Mouse (Mus musculus): ENCODE measurements around the gene Rad51b. TPM values are rescaled to one million over a fixed set of nuclear protein-coding genes. Genes with fewer than 3 reads are reported as not detected.
A peak's percentile ranks its signal among the peaks of the same experiment; 100 is the strongest.

The Rad51b gene
- total and polyA plus RNA-seq, 3 experiments: 1.6 to 45.5 (median 22.0) TPM

- TF ChIP-seq POLR2AphosphoS5 (IDR thresholded peaks at IDR 0.05; ENCODE audit: insufficient replicate concordance, low read depth, low read length) (no peak), GATA1 (IDR thresholded peaks at IDR 0.05; ENCODE audit: borderline replicate concordance, low read length) (no peak), TAL1 (conservative IDR thresholded peaks at IDR 0.05; ENCODE audit: low read depth, low read length) (no peak), CTCF (IDR thresholded peaks at IDR 0.05; ENCODE audit: low read depth, low read length) (no peak), GATA2 (IDR thresholded peaks at IDR 0.05; ENCODE audit: borderline replicate concordance, low read depth, low read length) (no peak)
- H3K4me3 ChIP-seq (ENCODE audit: low read depth, low read length): no peak overlapping the region
- H3K9me3 ChIP-seq (replicated peaks): no peaks in the 10 kb centered on the region
- DNase-seq (ENCODE audit: low spot score): no peak
- ATAC-seq (ENCODE audit: extremely low read depth, insufficient number of reproducible peaks, low FRiP score, poor library complexity, severe bottlenecking): peak; percentile 25; the same call in 1 of the 2 replicates
- H3K4me1 ChIP-seq (ENCODE audit: insufficient read depth, low read depth, low read length): peaks cover 69% of the 10 kb centered on the region
- H3K36me3 ChIP-seq (replicated peaks): no peaks in the 10 kb centered on the region
- H3K27me3 ChIP-seq (ENCODE audit: insufficient read depth, low read length): no peaks in the 10 kb centered on the region
Measured at GRCm38 (mm10) chr12:79832611-79833010, 535.5 kb downstream of the Rad51b start.

GRCm38 (mm10) chr12:79835521-79835920, 538.4 kb downstream of the Rad51b start:
- Histone ChIP-seq H3K36me3 (replicated peaks) (no peaks in the 10 kb centered on the region), H3K4me3 (ENCODE audit: low read depth, low read length) (no peak overlapping the region), H3K9me3 (replicated peaks) (no peaks in the 10 kb centered on the region), H3K27me3 (ENCODE audit: insufficient read depth, low read length) (no peaks in the 10 kb centered on the region), H3K4me1 (ENCODE audit: insufficient read depth, low read depth, low read length) (peaks cover 74% of the 10 kb centered on the region)
- DNase-seq (ENCODE audit: low spot score) (no peak), ATAC-seq (ENCODE audit: extremely low read depth, insufficient number of reproducible peaks, low FRiP score, poor library complexity, severe bottlenecking) (no peak)
- TF ChIP-seq POLR2AphosphoS5 (IDR thresholded peaks at IDR 0.05; ENCODE audit: insufficient replicate concordance, low read depth, low read length): no peak
- TF ChIP-seq GATA2 (IDR thresholded peaks at IDR 0.05; ENCODE audit: borderline replicate concordance, low read depth, low read length): no peak
- TF ChIP-seq GATA1 (IDR thresholded peaks at IDR 0.05; ENCODE audit: borderline replicate concordance, low read length): no peak
- TF ChIP-seq TAL1 (conservative IDR thresholded peaks at IDR 0.05; ENCODE audit: low read depth, low read length): no peak

- Histone ChIP-seq H3K4me1 (ENCODE audit: insufficient read depth, low read depth, low read length) (peaks cover 78% of the 10 kb centered on the region), H3K27me3 (ENCODE audit: insufficient read depth, low read length) (no peaks in the 10 kb centered on the region), H3K4me3 (ENCODE audit: low read depth, low read length) (peak overlapping the region; percentile 47; the same call in 1 of the 2 replicates), H3K36me3 (replicated peaks) (no peaks in the 10 kb centered on the region), H3K9me3 (replicated peaks) (no peaks in the 10 kb centered on the region)
- ATAC-seq (ENCODE audit: extremely low read depth, insufficient number of reproducible peaks, low FRiP score, poor library complexity, severe bottlenecking): peak; percentile 62
- TF ChIP-seq POLR2AphosphoS5 (IDR thresholded peaks at IDR 0.05; ENCODE audit: insufficient replicate concordance, low read depth, low read length): no peak
- TF ChIP-seq GATA2 (IDR thresholded peaks at IDR 0.05; ENCODE audit: borderline replicate concordance, low read depth, low read length): no peak
- no peak for TF ChIP-seq CTCF (IDR thresholded peaks at IDR 0.05; ENCODE audit: low read depth, low read length)
- TF ChIP-seq GATA1 (IDR thresholded peaks at IDR 0.05; ENCODE audit: borderline replicate concordance, low read length): no peak
- TF ChIP-seq TAL1 (conservative IDR thresholded peaks at IDR 0.05; ENCODE audit: low read depth, low read length): no peak
- DNase-seq (ENCODE audit: low spot score): peak; percentile 66
Measured at GRCm38 (mm10) chr12:79838181-79838961, 541.3 kb downstream of the Rad51b start.

- Histone ChIP-seq H3K36me3 (replicated peaks) (no peaks in the 10 kb centered on the region), H3K4me3 (ENCODE audit: low read depth, low read length) (no peak overlapping the region; the same call in 1 of the 2 replicates), H3K4me1 (ENCODE audit: insufficient read depth, low read depth, low read length) (peaks cover 80% of the 10 kb centered on the region), H3K27me3 (ENCODE audit: insufficient read depth, low read length) (no peaks in the 10 kb centered on the region), H3K9me3 (replicated peaks) (no peaks in the 10 kb centered on the region)
- ATAC-seq (ENCODE audit: extremely low read depth, insufficient number of reproducible peaks, low FRiP score, poor library complexity, severe bottlenecking): no peak
- DNase-seq (ENCODE audit: low spot score): no peak
- no peak for TF ChIP-seq POLR2AphosphoS5 (IDR thresholded peaks at IDR 0.05; ENCODE audit: insufficient replicate concordance, low read depth, low read length)
- TF ChIP-seq GATA2 (IDR thresholded peaks at IDR 0.05; ENCODE audit: borderline replicate concordance, low read depth, low read length): no peak
- TF ChIP-seq CTCF (IDR thresholded peaks at IDR 0.05; ENCODE audit: low read depth, low read length): no peak
- no peak for TF ChIP-seq TAL1 (conservative IDR thresholded peaks at IDR 0.05; ENCODE audit: low read depth, low read length)
- TF ChIP-seq GATA1 (IDR thresholded peaks at IDR 0.05; ENCODE audit: borderline replicate concordance, low read length): no peak
Measured at GRCm38 (mm10) chr12:79839096-79839941, 542.2 kb downstream of the Rad51b start.

GRCm38 (mm10) chr12:79840465-79840864, 543.4 kb downstream of the Rad51b start:
- no peak for TF ChIP-seq CTCF (IDR thresholded peaks at IDR 0.05; ENCODE audit: low read depth, low read length)
- no peak for TF ChIP-seq GATA2 (IDR thresholded peaks at IDR 0.05; ENCODE audit: borderline replicate concordance, low read depth, low read length)
- no peak for TF ChIP-seq GATA1 (IDR thresholded peaks at IDR 0.05; ENCODE audit: borderline replicate concordance, low read length)
- no peak for TF ChIP-seq TAL1 (conservative IDR thresholded peaks at IDR 0.05; ENCODE audit: low read depth, low read length)
- TF ChIP-seq POLR2AphosphoS5 (IDR thresholded peaks at IDR 0.05; ENCODE audit: insufficient replicate concordance, low read depth, low read length): no peak
- ATAC-seq (ENCODE audit: extremely low read depth, insufficient number of reproducible peaks, low FRiP score, poor library complexity, severe bottlenecking) (no peak), DNase-seq (ENCODE audit: low spot score) (no peak)
- H3K4me1 ChIP-seq (ENCODE audit: insufficient read depth, low read depth, low read length): peaks cover 85% of the 10 kb centered on the region
- no peak overlapping the region for H3K4me3 ChIP-seq (ENCODE audit: low read depth, low read length)
- H3K36me3 ChIP-seq (replicated peaks): no peaks in the 10 kb centered on the region
- no peaks in the 10 kb centered on the region for H3K9me3 ChIP-seq (replicated peaks)
- no peaks in the 10 kb centered on the region for H3K27me3 ChIP-seq (ENCODE audit: insufficient read depth, low read length)

GRCm38 (mm10) chr12:79841248-79841647, 544.2 kb downstream of the Rad51b start:
- H3K4me3 ChIP-seq (ENCODE audit: low read depth, low read length): no peak overlapping the region
- no peak for TF ChIP-seq CTCF (IDR thresholded peaks at IDR 0.05; ENCODE audit: low read depth, low read length)
- TF ChIP-seq POLR2AphosphoS5 (IDR thresholded peaks at IDR 0.05; ENCODE audit: insufficient replicate concordance, low read depth, low read length): no peak
- TF ChIP-seq GATA1 (IDR thresholded peaks at IDR 0.05; ENCODE audit: borderline replicate concordance, low read length): no peak
- TF ChIP-seq GATA2 (IDR thresholded peaks at IDR 0.05; ENCODE audit: borderline replicate concordance, low read depth, low read length): no peak
- TF ChIP-seq TAL1 (conservative IDR thresholded peaks at IDR 0.05; ENCODE audit: low read depth, low read length): no peak
- no peak for ATAC-seq (ENCODE audit: extremely low read depth, insufficient number of reproducible peaks, low FRiP score, poor library complexity, severe bottlenecking)
- DNase-seq (ENCODE audit: low spot score): no peak
- H3K9me3 ChIP-seq (replicated peaks): no peaks in the 10 kb centered on the region
- no peaks in the 10 kb centered on the region for H3K27me3 ChIP-seq (ENCODE audit: insufficient read depth, low read length)
- H3K36me3 ChIP-seq (replicated peaks): no peaks in the 10 kb centered on the region
- peaks cover 87% of the 10 kb centered on the region for H3K4me1 ChIP-seq (ENCODE audit: insufficient read depth, low read depth, low read length)
